Mouse (Mus musculus): ENCODE measurements around the gene Slc39a11. TPM values are rescaled to one million over a fixed set of nuclear protein-coding genes. Genes with fewer than 3 reads are reported as not detected.

Slc39a11 gene
- polyA plus RNA-seq, 1 experiment: 32.4 TPM

GRCm38 (mm10) chr11:113633398-113633797 lies 16.5 kb downstream of the Slc39a11 start:
- no peak overlapping the region for H3K4me3 ChIP-seq (ENCODE audit: low read depth, low read length)
- 85% methylated on average over 5 of the region's 5 CpGs for WGBS
- no peaks in the 10 kb centered on the region for H3K27me3 ChIP-seq (ENCODE audit: control insufficient read depth, insufficient read depth, low read length)
- H3K4me1 ChIP-seq (ENCODE audit: control insufficient read depth, insufficient read depth, insufficient read length, low read length): peaks cover 4% of the 10 kb centered on the region; the same call in 1 of the 2 replicates
- TF ChIP-seq POLR2A (IDR thresholded peaks at IDR 0.05; ENCODE audit: low read depth, low read length) (no peak), CTCF (IDR thresholded peaks at IDR 0.05; ENCODE audit: extremely low read depth, insufficient read length, insufficient replicate concordance, low read depth, low read length) (no peak)
- H3K27ac ChIP-seq (ENCODE audit: insufficient read depth, low read depth, low read length): no peak overlapping the region
- H3K36me3 ChIP-seq (ENCODE audit: control insufficient read depth, insufficient read depth, low read length): no peaks in the 10 kb centered on the region

GRCm38 (mm10) chr11:113632303-113632702 lies 17.6 kb downstream of the Slc39a11 start:
- Histone ChIP-seq H3K4me3 (ENCODE audit: low read depth, low read length) (peak overlapping the region; percentile 36), H3K27me3 (ENCODE audit: control insufficient read depth, insufficient read depth, low read length) (no peaks in the 10 kb centered on the region), H3K27ac (ENCODE audit: insufficient read depth, low read depth, low read length) (peak overlapping the region; percentile 82), H3K4me1 (ENCODE audit: control insufficient read depth, insufficient read depth, insufficient read length, low read length) (peaks cover 4% of the 10 kb centered on the region; the same call in 1 of the 2 replicates), H3K36me3 (ENCODE audit: control insufficient read depth, insufficient read depth, low read length) (no peaks in the 10 kb centered on the region)
- TF ChIP-seq CTCF (IDR thresholded peaks at IDR 0.05; ENCODE audit: extremely low read depth, insufficient read length, insufficient replicate concordance, low read depth, low read length): no peak
- TF ChIP-seq POLR2A (IDR thresholded peaks at IDR 0.05; ENCODE audit: low read depth, low read length): no peak
- 33% methylated on average over 7 of the region's 7 CpGs for WGBS

GRCm38 (mm10) chr11:113631862-113632261 lies 18.0 kb downstream of the Slc39a11 start:
- Histone ChIP-seq H3K27ac (ENCODE audit: insufficient read depth, low read depth, low read length) (peak overlapping the region; percentile 82), H3K4me3 (ENCODE audit: low read depth, low read length) (peak overlapping the region; percentile 36), H3K36me3 (ENCODE audit: control insufficient read depth, insufficient read depth, low read length) (no peaks in the 10 kb centered on the region), H3K27me3 (ENCODE audit: control insufficient read depth, insufficient read depth, low read length) (no peaks in the 10 kb centered on the region), H3K4me1 (ENCODE audit: control insufficient read depth, insufficient read depth, insufficient read length, low read length) (peaks cover 4% of the 10 kb centered on the region; the same call in 1 of the 2 replicates)
- 24% methylated on average over 8 of the region's 8 CpGs for WGBS
- no peak for TF ChIP-seq CTCF (IDR thresholded peaks at IDR 0.05; ENCODE audit: extremely low read depth, insufficient read length, insufficient replicate concordance, low read depth, low read length)

GRCm38 (mm10) chr11:113631302-113631701 lies 18.6 kb downstream of the Slc39a11 start:
- WGBS: 15% methylated on average over 8 of the region's 8 CpGs
- H3K27ac ChIP-seq (ENCODE audit: insufficient read depth, low read depth, low read length): peak overlapping the region; percentile 82

GRCm38 (mm10) chr11:113630642-113631041 lies 19.2 kb downstream of the Slc39a11 start:
- WGBS: 32% methylated on average over 7 of the region's 7 CpGs
- no peaks in the 10 kb centered on the region for H3K36me3 ChIP-seq (ENCODE audit: control insufficient read depth, insufficient read depth, low read length)
- TF ChIP-seq POLR2A (IDR thresholded peaks at IDR 0.05; ENCODE audit: low read depth, low read length): no peak
- TF ChIP-seq CTCF (IDR thresholded peaks at IDR 0.05; ENCODE audit: extremely low read depth, insufficient read length, insufficient replicate concordance, low read depth, low read length): peak; percentile 21; the same call in 1 of the 2 replicates

More at GRCm38 (mm10) chr11:113631302-113631701, 18.6 kb downstream of the Slc39a11 start:
- Histone ChIP-seq H3K4me3 (ENCODE audit: low read depth, low read length) (peak overlapping the region; percentile 57), H3K27me3 (ENCODE audit: control insufficient read depth, insufficient read depth, low read length) (no peaks in the 10 kb centered on the region), H3K4me1 (ENCODE audit: control insufficient read depth, insufficient read depth, insufficient read length, low read length) (peaks cover 4% of the 10 kb centered on the region; the same call in 1 of the 2 replicates), H3K36me3 (ENCODE audit: control insufficient read depth, insufficient read depth, low read length) (no peaks in the 10 kb centered on the region)
- TF ChIP-seq POLR2A (IDR thresholded peaks at IDR 0.05; ENCODE audit: low read depth, low read length): no peak
- TF ChIP-seq CTCF (IDR thresholded peaks at IDR 0.05; ENCODE audit: extremely low read depth, insufficient read length, insufficient replicate concordance, low read depth, low read length): no peak

GRCm38 (mm10) chr11:113627785-113628184 lies 22.1 kb downstream of the Slc39a11 start:
- 52% methylated on average over 4 of the region's 4 CpGs for WGBS
- no peak overlapping the region for H3K4me3 ChIP-seq (ENCODE audit: low read depth, low read length)

More at GRCm38 (mm10) chr11:113630642-113631041, 19.2 kb downstream of the Slc39a11 start:
- Histone ChIP-seq H3K27me3 (ENCODE audit: control insufficient read depth, insufficient read depth, low read length) (no peaks in the 10 kb centered on the region), H3K4me1 (ENCODE audit: control insufficient read depth, insufficient read depth, insufficient read length, low read length) (peaks cover 4% of the 10 kb centered on the region; the same call in 1 of the 2 replicates), H3K27ac (ENCODE audit: insufficient read depth, low read depth, low read length) (peak overlapping the region; percentile 82; the same call in 1 of the 2 replicates), H3K4me3 (ENCODE audit: low read depth, low read length) (peak overlapping the region; percentile 57)

GRCm38 (mm10) chr11:113625437-113625836 lies 24.4 kb downstream of the Slc39a11 start:
- no peak overlapping the region for H3K27ac ChIP-seq (ENCODE audit: insufficient read depth, low read depth, low read length)
- TF ChIP-seq CTCF (IDR thresholded peaks at IDR 0.05; ENCODE audit: extremely low read depth, insufficient read length, insufficient replicate concordance, low read depth, low read length): no peak
- no peak for TF ChIP-seq POLR2A (IDR thresholded peaks at IDR 0.05; ENCODE audit: low read depth, low read length)
- WGBS: 83% methylated on average over 18 of the region's 18 CpGs
- no peak overlapping the region for H3K4me3 ChIP-seq (ENCODE audit: low read depth, low read length)
- H3K36me3 ChIP-seq (ENCODE audit: control insufficient read depth, insufficient read depth, low read length): no peaks in the 10 kb centered on the region
- H3K4me1 ChIP-seq (ENCODE audit: control insufficient read depth, insufficient read depth, insufficient read length, low read length): no peaks in the 10 kb centered on the region
- H3K27me3 ChIP-seq (ENCODE audit: control insufficient read depth, insufficient read depth, low read length): peaks cover 2% of the 10 kb centered on the region; the same call in 1 of the 2 replicates

More at GRCm38 (mm10) chr11:113627785-113628184, 22.1 kb downstream of the Slc39a11 start:
- Histone ChIP-seq H3K27me3 (ENCODE audit: control insufficient read depth, insufficient read depth, low read length) (no peaks in the 10 kb centered on the region), H3K4me1 (ENCODE audit: control insufficient read depth, insufficient read depth, insufficient read length, low read length) (peaks cover 4% of the 10 kb centered on the region; the same call in 1 of the 2 replicates), H3K27ac (ENCODE audit: insufficient read depth, low read depth, low read length) (no peak overlapping the region), H3K36me3 (ENCODE audit: control insufficient read depth, insufficient read depth, low read length) (no peaks in the 10 kb centered on the region)
- TF ChIP-seq CTCF (IDR thresholded peaks at IDR 0.05; ENCODE audit: extremely low read depth, insufficient read length, insufficient replicate concordance, low read depth, low read length) (no peak), POLR2A (IDR thresholded peaks at IDR 0.05; ENCODE audit: low read depth, low read length) (no peak)

Measured in small intestine, adult 2 months (tissue).